Mouse (Mus musculus): ENCODE data around the gene Echdc1. TPM values are rescaled to one million over a fixed set of nuclear protein-coding genes. Genes with fewer than 3 reads are reported as not detected.

The Echdc1 gene
- polyA plus RNA-seq, 1 experiment from 2014 or later: 20.3 TPM

DNA sequence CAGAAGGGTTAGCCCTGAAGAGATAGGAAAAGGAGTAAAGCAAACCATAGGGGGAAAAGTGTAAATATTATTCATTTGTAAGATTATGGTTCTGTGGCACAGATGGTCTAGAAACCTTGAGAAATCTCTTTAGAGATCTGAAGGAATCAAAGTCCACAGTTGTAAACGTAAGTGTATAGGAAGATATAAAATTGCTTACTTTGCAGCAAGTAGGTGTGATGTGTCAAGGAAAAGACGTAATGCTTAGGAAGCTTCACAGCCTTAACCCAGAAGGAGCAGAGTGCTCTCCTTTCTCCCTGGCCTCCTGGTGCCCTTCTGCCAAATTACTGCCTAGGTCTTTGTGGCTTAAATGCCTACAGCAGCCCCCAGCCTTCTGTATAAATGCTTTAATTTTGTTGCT is 11.9 kb downstream of the Echdc1 start:
- WGBS: 37% methylated on average over 2 of the region's 2 CpGs
- TF ChIP-seq CTCF (IDR thresholded peaks at IDR 0.05; ENCODE audit: low read depth): no peak
- no peaks in the 10 kb centered on the region for H3K9me3 ChIP-seq (ENCODE audit: control insufficient read depth)

DNA sequence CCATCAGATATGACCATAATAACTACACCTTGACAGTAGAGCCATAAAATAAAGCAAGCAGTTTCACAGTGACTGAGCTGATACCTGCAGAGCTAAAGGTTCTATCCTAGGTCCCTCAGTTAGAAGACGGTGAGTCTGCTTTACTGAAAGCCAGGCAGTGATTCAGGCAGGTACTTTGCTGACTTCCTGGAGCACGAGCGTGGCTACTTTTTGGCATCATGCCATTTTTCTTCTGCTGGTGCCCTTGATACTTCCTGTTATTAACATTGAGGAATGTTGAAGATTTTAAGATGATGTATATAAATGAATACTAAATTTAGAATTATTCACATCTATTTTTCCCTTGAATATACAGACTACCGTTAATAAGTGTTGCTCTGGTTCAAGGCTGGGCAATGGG is 20.9 kb downstream of the Echdc1 start:
- Histone ChIP-seq H3K27ac (ENCODE audit: low read depth, low read length) (no peak overlapping the region), H3K4me2 (replicated peaks; ENCODE audit: low read depth) (no peak overlapping the region), H3K4me3 (ENCODE audit: low read depth, low read length) (no peak overlapping the region), H3K27me3 (replicated peaks; ENCODE audit: control insufficient read depth, insufficient read depth, low read length) (no peaks in the 10 kb centered on the region), H3K9me3 (ENCODE audit: control insufficient read depth) (no peaks in the 10 kb centered on the region), H3K4me1 (replicated peaks; ENCODE audit: control insufficient read depth, insufficient read depth, low read length) (no peaks in the 10 kb centered on the region), H3K36me3 (ENCODE audit: control insufficient read depth, insufficient read depth) (no peaks in the 10 kb centered on the region; the same call in 1 of the 2 replicates), H3K9ac (ENCODE audit: low read depth, low read length) (no peak overlapping the region)
- TF ChIP-seq CTCF (IDR thresholded peaks at IDR 0.05; ENCODE audit: low read depth): no peak
- no peak for ATAC-seq
- WGBS: 20% methylated on average over 4 of the region's 4 CpGs

More for the DNA sequence above, 11.9 kb downstream of the Echdc1 start:
- no peak overlapping the region for H3K4me3 ChIP-seq (ENCODE audit: low read depth, low read length)
- H3K4me1 ChIP-seq (replicated peaks; ENCODE audit: control insufficient read depth, insufficient read depth, low read length): no peaks in the 10 kb centered on the region
- no peak overlapping the region for H3K9ac ChIP-seq (ENCODE audit: low read depth, low read length)
- H3K27me3 ChIP-seq (replicated peaks; ENCODE audit: control insufficient read depth, insufficient read depth, low read length): no peaks in the 10 kb centered on the region
- no peak overlapping the region for H3K4me2 ChIP-seq (replicated peaks; ENCODE audit: low read depth)
- no peaks in the 10 kb centered on the region for H3K36me3 ChIP-seq (ENCODE audit: control insufficient read depth, insufficient read depth)
- peak; percentile 94 for ATAC-seq
- no peak overlapping the region for H3K27ac ChIP-seq (ENCODE audit: low read depth, low read length)

DNA sequence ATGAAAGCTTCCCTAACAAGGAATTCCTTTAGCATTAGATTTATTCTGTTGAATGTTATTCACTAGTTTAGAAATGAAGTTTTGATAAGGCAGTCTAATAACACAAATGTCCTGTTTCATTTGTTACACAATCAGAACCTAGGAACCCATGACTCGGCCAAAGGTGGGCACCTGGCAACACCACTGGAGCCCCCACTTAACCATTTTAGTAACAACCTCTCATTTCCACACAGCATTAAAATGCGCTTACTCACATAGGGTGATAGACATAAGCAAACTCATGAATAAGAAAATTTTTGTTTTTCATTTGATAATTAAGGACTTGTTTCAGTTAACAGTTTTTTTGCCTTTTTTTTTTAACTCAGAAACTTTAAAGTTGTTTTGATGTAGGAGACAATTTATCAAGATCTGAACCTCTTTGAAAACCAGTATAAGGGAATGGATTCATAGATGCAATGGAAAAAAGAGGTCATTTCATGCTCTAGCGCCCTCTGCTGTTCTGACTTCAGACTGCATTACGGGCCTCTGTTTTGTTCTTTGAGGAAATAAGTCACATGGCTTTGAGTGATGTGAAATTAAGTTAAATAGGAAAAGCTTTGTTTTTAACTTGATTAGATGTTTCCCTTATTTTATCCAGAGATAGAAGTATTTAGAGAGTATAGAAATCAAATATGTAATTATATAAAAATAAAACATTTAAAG is 25.5 kb downstream of the Echdc1 start:
- Histone ChIP-seq H3K9me3 (ENCODE audit: control insufficient read depth) (no peaks in the 10 kb centered on the region), H3K27me3 (replicated peaks; ENCODE audit: control insufficient read depth, insufficient read depth, low read length) (no peaks in the 10 kb centered on the region), H3K27ac (ENCODE audit: low read depth, low read length) (no peak overlapping the region), H3K4me1 (replicated peaks; ENCODE audit: control insufficient read depth, insufficient read depth, low read length) (no peaks in the 10 kb centered on the region), H3K4me3 (ENCODE audit: low read depth, low read length) (no peak overlapping the region), H3K4me2 (replicated peaks; ENCODE audit: low read depth) (no peak overlapping the region), H3K36me3 (ENCODE audit: control insufficient read depth, insufficient read depth) (peaks cover 1% of the 10 kb centered on the region), H3K9ac (ENCODE audit: low read depth, low read length) (no peak overlapping the region)
- peak; percentile 81 for TF ChIP-seq CTCF (IDR thresholded peaks at IDR 0.05; ENCODE audit: low read depth)
- no peak for ATAC-seq
- 56% methylated on average over 4 of the region's 4 CpGs for WGBS

DNA sequence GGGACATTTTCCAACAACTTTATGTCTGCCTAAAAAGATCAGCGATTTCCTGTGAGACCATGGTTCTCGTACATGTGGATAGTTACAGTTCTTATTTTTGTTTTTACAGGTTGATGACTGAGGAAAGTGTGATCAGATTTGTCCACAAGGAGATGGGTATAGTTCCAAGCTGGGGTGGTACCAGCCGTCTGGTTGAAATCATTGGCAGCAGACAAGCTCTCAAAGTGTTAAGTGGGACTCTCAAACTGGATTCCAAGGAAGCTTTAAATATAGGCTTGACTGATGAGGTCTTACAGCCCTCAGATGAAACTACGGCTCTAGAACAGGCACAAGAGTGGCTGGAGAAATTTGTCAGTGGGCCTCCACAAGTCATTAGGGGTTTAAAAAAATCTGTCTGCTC is 31.3 kb downstream of the Echdc1 start:
- Histone ChIP-seq H3K4me3 (ENCODE audit: low read depth, low read length) (no peak overlapping the region), H3K27me3 (replicated peaks; ENCODE audit: control insufficient read depth, insufficient read depth, low read length) (no peaks in the 10 kb centered on the region), H3K4me2 (replicated peaks; ENCODE audit: low read depth) (no peak overlapping the region), H3K9ac (ENCODE audit: low read depth, low read length) (no peak overlapping the region), H3K9me3 (ENCODE audit: control insufficient read depth) (no peaks in the 10 kb centered on the region), H3K36me3 (ENCODE audit: control insufficient read depth, insufficient read depth) (peaks cover 33% of the 10 kb centered on the region), H3K27ac (ENCODE audit: low read depth, low read length) (no peak overlapping the region), H3K4me1 (replicated peaks; ENCODE audit: control insufficient read depth, insufficient read depth, low read length) (no peaks in the 10 kb centered on the region)
- TF ChIP-seq CTCF (IDR thresholded peaks at IDR 0.05; ENCODE audit: low read depth): no peak
- ATAC-seq: no peak
- WGBS: 86% methylated on average over 4 of the region's 4 CpGs

DNA sequence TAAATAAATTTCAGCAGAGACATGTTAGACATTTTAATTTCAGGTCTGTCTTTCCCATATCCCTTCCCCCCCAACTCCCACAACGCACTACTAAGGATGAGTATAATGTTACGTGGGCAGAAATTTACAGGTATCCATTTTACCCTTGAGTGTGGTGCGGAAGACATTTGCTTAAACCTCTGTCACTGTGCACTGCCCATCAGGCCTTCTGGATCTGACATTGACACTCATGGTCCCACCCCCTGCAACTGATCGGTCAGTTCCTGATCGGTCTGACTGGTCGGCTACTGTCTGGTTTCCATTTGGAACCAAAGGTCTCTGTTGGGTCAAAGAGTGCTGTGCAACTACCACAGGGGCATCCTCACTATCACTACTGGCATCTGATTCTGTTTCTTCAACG is 33.7 kb downstream of the Echdc1 start:
- H3K9ac ChIP-seq (ENCODE audit: low read depth, low read length): no peak overlapping the region
- H3K9me3 ChIP-seq (ENCODE audit: control insufficient read depth): no peaks in the 10 kb centered on the region
- no peak overlapping the region for H3K27ac ChIP-seq (ENCODE audit: low read depth, low read length)
- no peak overlapping the region for H3K4me2 ChIP-seq (replicated peaks; ENCODE audit: low read depth)
- no peak overlapping the region for H3K4me3 ChIP-seq (ENCODE audit: low read depth, low read length)
- no peak for ATAC-seq
- H3K36me3 ChIP-seq (ENCODE audit: control insufficient read depth, insufficient read depth): peaks cover 33% of the 10 kb centered on the region
- WGBS: 94% methylated on average over 7 of the region's 7 CpGs
- no peak for TF ChIP-seq CTCF (IDR thresholded peaks at IDR 0.05; ENCODE audit: low read depth)
- no peaks in the 10 kb centered on the region for H3K27me3 ChIP-seq (replicated peaks; ENCODE audit: control insufficient read depth, insufficient read depth, low read length)
- H3K4me1 ChIP-seq (replicated peaks; ENCODE audit: control insufficient read depth, insufficient read depth, low read length): no peaks in the 10 kb centered on the region

DNA sequence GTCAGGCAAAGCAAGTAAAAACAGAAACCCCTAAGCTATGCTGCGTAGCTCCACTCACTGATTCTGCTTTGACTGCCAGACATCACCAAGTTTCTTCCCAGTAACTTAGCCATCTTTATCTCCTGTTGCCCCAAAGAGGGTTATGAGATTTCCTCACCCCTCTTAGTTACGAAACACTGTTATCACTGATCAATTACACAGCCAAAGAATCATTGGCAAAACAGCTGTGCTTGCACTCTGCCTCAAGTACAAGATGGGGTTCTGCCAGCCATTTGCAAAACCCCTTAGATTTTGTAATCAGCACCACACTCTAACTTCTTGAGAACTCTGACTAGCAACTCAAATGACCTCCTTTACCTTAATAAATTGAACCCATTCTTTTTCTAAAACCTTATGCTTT is 38.5 kb downstream of the Echdc1 start:
- H3K4me1 ChIP-seq (replicated peaks; ENCODE audit: control insufficient read depth, insufficient read depth, low read length): no peaks in the 10 kb centered on the region
- no peak overlapping the region for H3K27ac ChIP-seq (ENCODE audit: low read depth, low read length)
- WGBS: 71% methylated on average over 2 of the region's 2 CpGs
- no peak overlapping the region for H3K4me3 ChIP-seq (ENCODE audit: low read depth, low read length)
- peaks cover 11% of the 10 kb centered on the region for H3K36me3 ChIP-seq (ENCODE audit: control insufficient read depth, insufficient read depth)
- no peak overlapping the region for H3K4me2 ChIP-seq (replicated peaks; ENCODE audit: low read depth)
- no peak for ATAC-seq
- H3K9ac ChIP-seq (ENCODE audit: low read depth, low read length): no peak overlapping the region
- H3K27me3 ChIP-seq (replicated peaks; ENCODE audit: control insufficient read depth, insufficient read depth, low read length): no peaks in the 10 kb centered on the region
- no peaks in the 10 kb centered on the region for H3K9me3 ChIP-seq (ENCODE audit: control insufficient read depth)
- no peak for TF ChIP-seq CTCF (IDR thresholded peaks at IDR 0.05; ENCODE audit: low read depth)

Measured in intestine, postnatal 0 days (tissue).